Mouse (Mus musculus): ENCODE measurements around the gene Sfxn2.

- TF ChIP-seq EP300 (IDR thresholded peaks at IDR 0.05) (no peak), CTCF (IDR thresholded peaks at IDR 0.05) (no peak)
Measured at GRCm38 (mm10) chr19:46534542-46535098, 38.5 kb upstream of the Sfxn2 start.

Data from lung, postnatal 0 days (tissue).